Mouse (Mus musculus) cerebellum, adult 11 months (tissue): ENCODE measurements around the gene Lrrn4.
A peak's percentile ranks its signal among the peaks of the same experiment; 100 is the strongest.

Source experiments
- DNase-seq: peaks from one replicate; pipeline ENCODE4 v3.0.0; 2022

Gene Lrrn4

DNA sequence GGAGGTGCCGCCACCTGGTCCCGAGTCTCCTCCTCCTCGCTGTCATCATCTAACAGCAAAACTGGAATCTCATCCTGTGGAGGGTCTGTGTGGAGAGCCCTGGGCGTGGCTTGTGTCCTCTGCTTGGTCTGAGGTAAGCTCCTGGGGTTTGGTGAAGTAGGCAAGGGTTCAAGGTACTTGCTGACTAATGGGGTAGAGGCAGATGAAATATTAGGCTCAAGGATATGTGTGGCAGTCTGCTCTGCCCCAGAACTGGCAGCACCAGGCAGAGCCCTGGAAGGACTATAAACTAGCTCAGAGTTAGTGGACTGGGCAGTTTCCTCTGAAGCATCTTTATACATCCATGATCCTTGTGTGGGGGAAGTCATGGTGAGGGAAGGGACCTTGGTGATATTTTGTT is 10.4 kb downstream of the Lrrn4 start:
- no peak for DNase-seq

DNA sequence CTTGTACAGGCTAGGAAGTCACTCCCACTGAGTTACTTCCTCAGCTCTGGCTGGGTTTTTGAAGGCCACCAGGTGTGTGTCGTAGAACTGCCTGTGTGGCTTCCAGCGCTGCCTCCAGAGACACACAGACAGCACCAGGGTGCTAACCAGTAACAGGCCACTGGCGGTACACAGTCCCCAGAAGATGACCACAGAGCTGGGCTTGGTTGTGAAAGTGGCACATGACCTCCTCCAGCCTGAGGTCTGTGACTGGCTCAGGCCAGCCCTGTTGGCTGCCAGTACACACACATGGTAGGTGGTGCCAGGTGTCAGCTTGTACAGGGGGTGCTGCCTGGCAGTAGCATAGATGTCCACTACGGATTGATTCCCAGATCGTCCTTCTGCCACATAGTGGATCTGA is 11.0 kb downstream of the Lrrn4 start:
- no peak for DNase-seq

DNA sequence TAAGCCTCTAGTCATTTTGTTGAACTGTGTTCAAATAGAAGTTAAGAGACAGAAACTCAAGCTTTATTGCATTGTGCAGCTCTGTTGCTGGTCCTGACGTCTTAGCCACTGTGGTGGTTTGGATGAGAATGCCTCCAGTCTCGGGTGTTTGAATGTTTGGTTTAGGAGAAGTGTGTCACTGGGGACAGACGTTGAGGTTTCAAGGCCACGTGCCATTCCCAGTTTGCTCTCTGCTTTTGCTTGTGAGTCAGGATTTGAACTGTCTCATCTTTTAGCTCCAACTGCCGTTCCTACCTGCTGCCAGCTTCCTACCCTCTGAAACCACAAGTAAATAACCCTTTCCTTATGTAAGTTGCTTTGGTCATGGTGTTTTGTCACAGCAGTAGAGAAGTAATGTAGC is 13.2 kb downstream of the Lrrn4 start:
- no peak for DNase-seq

DNA sequence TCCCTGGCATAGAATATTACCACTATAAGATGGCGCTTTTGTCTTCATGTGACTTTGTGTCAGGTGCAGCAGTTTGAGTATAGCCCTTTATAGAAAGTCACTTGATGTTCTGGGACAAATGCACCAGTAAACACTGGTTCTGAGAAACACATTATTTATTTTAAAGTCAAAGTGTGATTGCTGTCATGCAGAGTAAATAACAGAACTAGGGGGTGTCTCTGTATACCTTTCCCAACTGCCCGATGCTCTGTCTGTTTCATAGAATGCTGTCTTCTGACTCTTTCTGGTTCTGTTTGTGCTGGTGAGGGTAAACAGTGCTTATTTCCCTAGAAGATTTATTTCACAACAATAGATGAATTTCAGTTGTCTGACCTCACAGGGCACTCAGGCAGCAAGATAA is 17.4 kb downstream of the Lrrn4 start:
- DNase-seq = no peak

DNA sequence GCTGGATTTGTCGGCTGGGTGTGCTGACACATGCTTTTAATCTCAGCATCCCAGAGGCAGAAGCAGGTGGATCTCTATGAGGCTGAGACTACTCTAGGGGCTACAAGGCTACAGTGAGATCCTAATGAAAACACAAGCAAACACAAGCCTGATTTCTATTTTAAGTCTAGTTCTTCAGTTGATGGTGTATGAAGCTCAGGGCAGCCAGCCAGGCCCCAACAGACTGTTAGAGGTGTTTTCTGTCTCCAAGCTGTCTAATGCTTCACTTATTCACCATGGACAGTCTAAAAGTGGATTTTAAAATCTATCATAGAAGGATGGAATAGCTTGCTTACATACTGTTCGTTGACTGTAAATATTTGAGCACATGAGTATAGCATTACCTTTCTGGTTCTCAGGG is 19.2 kb downstream of the Lrrn4 start:
- no peak for DNase-seq

DNA sequence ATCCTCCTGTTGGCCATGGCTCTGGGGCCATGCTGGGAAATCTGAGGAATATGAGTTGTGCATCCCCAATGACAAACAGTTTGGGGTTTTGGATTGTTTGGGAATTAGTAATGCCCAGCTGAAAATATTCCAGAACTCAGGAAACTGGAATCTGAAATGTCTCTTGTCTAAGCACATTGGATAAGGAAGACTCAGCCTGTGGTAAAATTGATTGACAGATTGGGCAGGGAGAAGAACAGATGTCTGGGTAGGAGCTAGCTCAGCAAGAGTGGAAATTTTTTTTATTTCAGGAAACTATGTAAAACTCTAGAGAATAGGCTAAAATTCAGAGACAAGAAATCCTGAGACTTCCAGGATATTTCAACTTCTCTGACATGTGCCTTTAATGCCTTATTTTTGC is 20.3 kb downstream of the Lrrn4 start:
- no peak for DNase-seq

DNA sequence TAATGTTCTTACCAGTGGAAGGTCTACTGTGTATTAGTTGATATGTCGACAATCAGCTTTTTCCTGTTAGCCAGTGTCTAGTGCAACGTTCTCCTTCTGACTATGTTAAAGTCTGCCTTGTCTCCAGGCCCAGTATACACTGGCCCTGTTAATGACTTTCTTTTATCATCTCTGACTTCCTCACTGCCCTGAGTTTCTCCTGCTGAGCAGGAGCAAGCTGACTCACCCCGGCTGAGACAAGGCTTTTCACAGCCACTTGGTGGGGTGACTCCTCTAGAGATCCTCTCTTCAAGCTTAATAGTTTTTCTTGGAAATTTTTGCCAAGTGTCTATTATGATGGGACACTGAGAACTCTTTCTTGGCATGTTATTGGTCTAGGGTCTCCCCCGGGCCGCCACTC is 24.4 kb downstream of the Lrrn4 start:
- no peak for DNase-seq

DNA sequence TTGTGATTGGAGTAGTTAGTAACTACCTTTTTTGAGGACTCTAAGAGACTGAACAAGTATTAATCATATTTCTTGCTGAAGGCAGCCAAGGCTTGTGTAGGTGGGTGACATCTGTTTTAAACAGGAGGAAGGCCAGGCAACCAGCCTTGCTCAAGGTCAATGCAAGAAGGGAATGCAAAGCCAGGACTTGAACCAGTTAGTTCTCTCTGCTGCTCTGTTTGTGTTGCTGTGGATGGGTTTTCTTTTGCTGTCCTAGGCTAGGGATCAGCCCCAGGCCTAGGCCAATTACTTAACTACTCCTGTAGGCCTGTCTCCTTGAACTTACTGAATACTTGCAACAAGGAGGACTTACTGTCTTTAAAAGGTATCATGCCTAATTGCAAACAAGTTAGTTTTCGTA is 27.6 kb downstream of the Lrrn4 start:
- DNase-seq = no peak

DNA sequence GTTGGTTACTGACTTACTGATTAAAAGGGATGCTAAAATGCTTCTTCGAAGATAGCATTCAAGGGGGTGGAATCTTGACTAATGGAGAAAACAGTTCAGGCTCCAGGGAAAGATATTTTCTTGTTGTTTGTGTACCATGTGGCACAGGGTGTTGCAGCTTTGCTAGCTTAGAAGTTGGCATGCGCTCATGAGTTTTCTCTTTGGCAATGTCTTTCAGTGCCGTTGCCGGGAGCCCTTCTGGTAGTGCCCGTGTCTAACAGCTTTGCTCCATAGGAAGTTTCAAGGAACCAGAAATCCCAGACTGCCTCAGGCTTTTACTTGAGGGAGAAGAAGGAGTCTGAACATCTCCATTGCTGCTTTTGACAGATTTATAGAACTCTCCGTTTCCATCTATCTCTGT is 31.6 kb downstream of the Lrrn4 start:
- no peak for DNase-seq

DNA sequence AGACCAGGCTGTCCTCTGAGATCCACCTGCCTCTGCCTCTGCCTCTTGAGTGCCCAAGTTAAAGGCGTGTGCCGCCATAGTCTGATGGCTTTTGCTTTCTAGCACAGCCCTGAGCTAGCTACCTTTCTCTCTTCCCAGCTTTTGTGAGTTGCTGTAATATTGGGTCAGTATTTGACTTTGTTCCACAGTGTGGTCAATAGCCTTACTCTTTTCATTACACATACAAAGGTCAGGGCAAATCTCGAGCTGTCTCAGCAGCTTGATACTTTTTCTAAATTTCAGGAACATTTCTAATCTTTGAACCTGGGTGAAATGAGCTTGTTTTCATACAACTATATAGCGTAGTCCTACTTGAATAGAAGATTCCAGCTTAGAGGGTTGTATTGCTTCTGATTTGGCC is 32.3 kb downstream of the Lrrn4 start:
- DNase-seq = no peak

DNA sequence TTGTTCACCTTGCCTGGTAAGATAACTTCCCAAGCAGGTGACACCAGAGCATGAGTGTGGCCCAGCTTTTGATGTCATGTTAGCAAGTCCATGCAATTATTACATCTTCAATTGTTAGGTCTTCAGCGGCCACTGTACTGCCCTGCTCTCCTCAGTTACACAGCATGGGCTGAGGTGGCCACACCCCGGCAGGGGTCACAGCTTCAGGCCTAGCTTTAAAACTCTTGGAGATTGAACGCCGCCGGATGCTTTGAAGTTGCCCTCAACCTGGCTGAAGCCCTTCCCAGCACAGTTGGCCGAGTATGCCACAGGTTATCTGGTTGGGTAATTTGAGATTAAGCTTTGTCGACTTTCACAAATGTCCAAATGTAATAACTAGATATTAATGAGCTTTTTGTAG is 33.1 kb downstream of the Lrrn4 start:
- no peak for DNase-seq

DNA sequence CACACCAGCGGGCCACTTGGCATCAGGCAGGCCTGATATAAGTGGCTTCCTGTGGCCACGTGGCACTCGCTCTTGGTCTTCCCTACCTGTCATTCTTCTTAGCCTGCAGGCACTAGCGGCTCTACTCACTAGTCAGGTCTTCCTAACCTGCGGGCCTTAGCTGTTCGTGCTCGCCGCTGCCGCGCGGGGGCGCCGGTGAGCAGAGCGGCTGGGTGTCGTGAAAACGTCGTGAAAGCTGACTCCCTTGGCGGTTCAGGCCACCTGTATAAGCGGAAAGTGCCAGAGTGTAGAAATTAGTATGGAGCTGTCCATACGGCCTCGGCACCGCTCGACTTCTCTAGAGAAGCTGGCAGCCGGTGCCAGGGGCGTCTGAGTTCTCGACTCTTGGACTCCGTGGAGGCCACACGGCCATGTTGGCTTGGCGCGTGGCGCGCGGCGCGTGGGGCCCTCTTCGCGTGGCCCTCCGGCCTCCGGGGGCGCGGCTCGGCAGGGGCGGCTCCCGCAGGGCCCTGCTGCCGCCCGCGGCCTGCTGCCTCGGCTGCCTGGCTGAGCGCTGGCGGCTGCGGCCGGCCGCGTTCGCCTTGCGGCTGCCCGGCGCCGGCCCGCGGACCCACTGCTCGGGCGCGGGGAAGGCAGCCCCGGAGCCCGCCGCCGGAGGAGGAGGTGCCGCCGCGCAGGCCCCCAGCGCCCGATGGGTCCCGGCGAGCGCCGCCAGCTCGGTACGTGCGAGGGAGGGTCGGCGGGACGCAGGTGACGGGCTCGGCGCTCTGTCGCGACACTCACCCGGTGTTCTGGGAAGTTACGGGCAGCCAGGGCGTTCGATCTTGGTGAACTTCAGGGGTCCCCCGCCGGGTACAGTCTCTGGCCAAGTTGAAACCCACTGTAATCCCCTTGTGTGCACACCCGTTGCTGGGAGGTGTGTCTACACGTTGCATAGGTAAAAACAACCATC is 34.0 kb downstream of the Lrrn4 start, which contains the start of gene Crls1:
Gene Crls1 (plus strand): TSS at position 260 of the 952 bp plus-strand sequence.
- peak; percentile 97 for DNase-seq

DNA sequence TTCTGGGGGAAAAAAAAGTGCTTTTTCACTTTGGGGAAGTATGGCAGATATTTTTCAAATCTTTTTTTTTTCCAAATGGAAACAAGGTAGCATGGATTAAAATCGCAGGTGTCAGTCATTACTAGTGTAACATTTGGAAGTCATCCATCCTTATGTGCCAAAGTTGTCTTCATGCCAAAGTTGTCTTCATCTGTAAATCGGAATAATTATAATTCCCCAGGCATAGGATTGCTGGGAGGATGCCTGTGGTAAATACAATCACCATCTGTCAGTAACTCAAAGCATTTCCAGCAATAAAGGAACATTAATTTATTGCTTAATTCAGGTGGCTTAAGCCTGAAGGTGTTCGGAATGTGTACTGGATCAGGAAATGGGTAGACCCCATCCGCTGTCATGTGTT is 39.6 kb downstream of the Lrrn4 start:
- DNase-seq = no peak
